ENCODE assay signal across 24 mouse cellular contexts in genomic region chr9:14200852-14201251, GRCm38 (mm10).
DNase-seq lines count a peak whose midpoint lies in the region; ATAC-seq and TF ChIP-seq lines count a peak whose summit lies in the region.
"Had no signal": no experiment of that assay in that cellular context is flagged by ENCODE, and none has a peak within 500 bp of the region (broad histone marks: within the 10 kb centered on the region; RNA-seq: fewer than 3 reads in every experiment).

No protein-coding gene starts in this region.

- no peak overlapping the region for H3K4me2 ChIP-seq in limb, embryonic 13.5 days (replicated peaks)
- no peak overlapping the region; the same call in 1 of the 2 replicates for H3K4me2 ChIP-seq in embryonic facial prominence, embryonic 15.5 days (replicated peaks)
- H3K4me2 ChIP-seq: embryonic facial prominence, embryonic 12.5 days; forebrain, embryonic 13.5 days; heart, embryonic 13.5 days; hindbrain, embryonic 12.5 days; intestine, embryonic 15.5 days had no signal

- no peak for DNase-seq in limb, embryonic 10.5 days (ENCODE audit: low spot score)
- DNase-seq in CD4-positive, CD25-positive, alpha-beta regulatory T cell, adult 2 months (ENCODE audit: low read depth, low spot score) = peak; percentile 36
- DNase-seq in lung, postnatal 36 days = no peak
- no peak for DNase-seq in embryo, embryonic 10 days (ENCODE audit: low spot score)
- DNase-seq: adrenal gland, adult 2 months; adrenal gland, postnatal 36 days; cerebellum, adult 2 months; cerebellum, postnatal 10 days; embryo, embryonic 11 days; forebrain, postnatal 0 days; gastrocnemius, adult 2 months; gastrocnemius, postnatal 36 days; heart, adult 11 months; heart, postnatal 36 days had no signal

- no peak overlapping the region for H3K4me3 ChIP-seq in limb, embryonic 13.5 days
- H3K4me3 ChIP-seq in limb, embryonic 10.5 days = no peak overlapping the region
- H3K4me3 ChIP-seq in embryonic facial prominence, embryonic 15.5 days (replicated peaks) = no peak overlapping the region
- no peak overlapping the region for H3K4me3 ChIP-seq in olfactory bulb, adult 2 months (ENCODE audit: insufficient read depth, low read depth, low read length)
- H3K4me3 ChIP-seq: embryonic facial prominence, embryonic 12.5 days; forebrain, embryonic 13.5 days; gastrocnemius, adult 2 months; heart, embryonic 13.5 days; hindbrain, embryonic 12.5 days; intestine, embryonic 15.5 days had no signal

- H3K27me3 ChIP-seq in limb, embryonic 13.5 days = no peaks in the 10 kb centered on the region
- no peaks in the 10 kb centered on the region for H3K27me3 ChIP-seq in limb, embryonic 10.5 days (ENCODE audit: low read depth, poor library complexity, severe bottlenecking)
- H3K27me3 ChIP-seq in embryonic facial prominence, embryonic 15.5 days = no peaks in the 10 kb centered on the region
- H3K27me3 ChIP-seq: embryonic facial prominence, embryonic 12.5 days; forebrain, embryonic 13.5 days; heart, embryonic 13.5 days; hindbrain, embryonic 12.5 days; intestine, embryonic 15.5 days had no signal

- TF ChIP-seq POLR2A in olfactory bulb, adult 2 months (IDR thresholded peaks at IDR 0.05; ENCODE audit: insufficient read depth, low read depth, low read length) = no peak

- H3K27ac ChIP-seq in limb, embryonic 13.5 days = 0 out of 2 replicates have a peak overlapping the region, but pooled peaks have one; percentile 53
- H3K27ac ChIP-seq in limb, embryonic 10.5 days = no peak overlapping the region
- peak overlapping the region; percentile 60; the same call in 1 of the 2 replicates for H3K27ac ChIP-seq in embryonic facial prominence, embryonic 15.5 days (replicated peaks)
- H3K27ac ChIP-seq in olfactory bulb, adult 2 months (ENCODE audit: insufficient read depth, low read depth, low read length) = peak overlapping the region; percentile 55
- H3K27ac ChIP-seq: embryonic facial prominence, embryonic 12.5 days; forebrain, embryonic 13.5 days; gastrocnemius, adult 2 months; heart, embryonic 13.5 days; hindbrain, embryonic 12.5 days; intestine, embryonic 15.5 days had no signal

- no peaks in the 10 kb centered on the region for H3K9me3 ChIP-seq in limb, embryonic 13.5 days
- H3K9me3 ChIP-seq in limb, embryonic 10.5 days (replicated peaks) = no peaks in the 10 kb centered on the region
- no peaks in the 10 kb centered on the region for H3K9me3 ChIP-seq in embryonic facial prominence, embryonic 15.5 days (replicated peaks)
- H3K9me3 ChIP-seq: embryonic facial prominence, embryonic 12.5 days; forebrain, embryonic 13.5 days; G1E; heart, embryonic 13.5 days; hindbrain, embryonic 12.5 days; intestine, embryonic 15.5 days had no signal

- 86% methylated on average over 4 of the region's 4 CpGs for WGBS in limb, embryonic 13.5 days
- WGBS in limb, embryonic 10.5 days = 92% methylated on average over 4 of the region's 4 CpGs
- 75% methylated on average over 4 of the region's 4 CpGs for WGBS in embryonic facial prominence, embryonic 15.5 days
- 79% methylated on average over 4 of the region's 4 CpGs for WGBS in olfactory bulb, adult 2 months

- no peak for ATAC-seq in limb, embryonic 13.5 days (ENCODE audit: low FRiP score, low read depth)
- no peak for ATAC-seq in embryonic facial prominence, embryonic 15.5 days (ENCODE audit: insufficient number of reproducible peaks, low FRiP score, low TSS enrichment, low read depth)
- ATAC-seq: forebrain, embryonic 13.5 days; forebrain, postnatal 0 days; hindbrain, embryonic 16.5 days had no signal

- no peaks in the 10 kb centered on the region for H3K36me3 ChIP-seq in limb, embryonic 13.5 days
- H3K36me3 ChIP-seq in limb, embryonic 10.5 days = no peaks in the 10 kb centered on the region
- H3K36me3 ChIP-seq in embryonic facial prominence, embryonic 15.5 days = no peaks in the 10 kb centered on the region
- H3K36me3 ChIP-seq: embryonic facial prominence, embryonic 12.5 days; G1E; heart, embryonic 13.5 days; hindbrain, embryonic 12.5 days; intestine, embryonic 15.5 days had no signal

- H3K9ac ChIP-seq in limb, embryonic 13.5 days = no peak overlapping the region
- no peak overlapping the region for H3K9ac ChIP-seq in embryonic facial prominence, embryonic 15.5 days
- H3K9ac ChIP-seq: embryonic facial prominence, embryonic 12.5 days; forebrain, embryonic 13.5 days; forebrain, postnatal 0 days; heart, embryonic 13.5 days; hindbrain, embryonic 12.5 days; intestine, embryonic 15.5 days had no signal

- TF ChIP-seq CTCF in olfactory bulb, adult 2 months (IDR thresholded peaks at IDR 0.05; ENCODE audit: insufficient read depth, low read depth, low read length) = no peak

- H3K4me1 ChIP-seq in limb, embryonic 13.5 days = peaks cover 59% of the 10 kb centered on the region
- H3K4me1 ChIP-seq in limb, embryonic 10.5 days = peaks cover 23% of the 10 kb centered on the region
- peaks cover 37% of the 10 kb centered on the region for H3K4me1 ChIP-seq in embryonic facial prominence, embryonic 15.5 days
- peaks cover 17% of the 10 kb centered on the region for H3K4me1 ChIP-seq in olfactory bulb, adult 2 months (ENCODE audit: control insufficient read depth, insufficient read depth, low read length)
- H3K4me1 ChIP-seq: forebrain, embryonic 13.5 days; hindbrain, embryonic 12.5 days had no signal
